Mouse (Mus musculus) MEL (cell line): ENCODE measurements around the gene Krtap1-5. TPM values are rescaled to one million over a fixed set of nuclear protein-coding genes. Genes with fewer than 3 reads are reported as not detected.

Source experiments
- DNase-seq: peaks from one replicate; pipeline ENCODE4 v3.0.0; 2011; ENCODE audit warnings: low read depth, low spot score
- H3K27ac ChIP-seq: 2 replicates; pipeline ENCODE4 v1.5.1; 2012; ENCODE audit warnings: low read depth, mild to moderate bottlenecking, control low read depth, low read length, moderate library complexity; ENCODE audit not compliant: control insufficient read depth
- H3K27me3 ChIP-seq, 2 experiments: fragments of 150-350 bp in 1 of 2; sonication (generic) in 1 of 2; 2 replicates each; pipeline ENCODE4 v1.6.1; 2012; ENCODE audit warnings: low read length in 2 of 2, mild to moderate bottlenecking in 2 of 2, improper control_type of control experiment in 1 of 2, moderate library complexity in 1 of 2; ENCODE audit not compliant: insufficient read depth in 2 of 2, control insufficient read depth in 1 of 2
- H3K36me3 ChIP-seq, 2 experiments: 2 replicates each; pipeline ENCODE4 v1.6.1; 2012 to 2014; ENCODE audit warnings: low read length in 2 of 2, improper control_type of control experiment in 1 of 2, inconsistent platforms in 1 of 2, mild to moderate bottlenecking in 1 of 2; ENCODE audit not compliant: insufficient read depth in 2 of 2, control insufficient read depth in 1 of 2
- H3K4me1 ChIP-seq, 2 experiments: fragments of 150-350 bp in 1 of 2; sonication (generic) in 1 of 2; 2 replicates each; pipeline ENCODE4 v1.6.1; 2012; ENCODE audit warnings: low read length in 2 of 2, improper control_type of control experiment in 1 of 2, mild to moderate bottlenecking in 1 of 2; ENCODE audit not compliant: insufficient read depth in 2 of 2, control insufficient read depth in 1 of 2
- H3K4me3 ChIP-seq, 2 experiments: fragments of 150-350 bp in 1 of 2; sonication (generic) in 1 of 2; 2 replicates each; pipeline ENCODE4 v1.5.1; 2012; ENCODE audit warnings: low read depth in 2 of 2, low read length in 2 of 2, mild to moderate bottlenecking in 2 of 2, moderate library complexity in 2 of 2, control low read depth in 1 of 2, improper control_type of control experiment in 1 of 2; ENCODE audit not compliant: control insufficient read depth in 1 of 2, insufficient read depth in 1 of 2
- H3K79me2 ChIP-seq: 2 replicates; pipeline ENCODE4 v1.6.1; 2012; ENCODE audit warnings: mild to moderate bottlenecking, low read length, moderate library complexity; ENCODE audit not compliant: control insufficient read depth, poor library complexity, insufficient read depth
- H3K9ac ChIP-seq: 2 replicates; pipeline ENCODE4 v1.6.1; 2012; ENCODE audit warnings: low read depth, mild to moderate bottlenecking, control low read depth, low read length, moderate library complexity; ENCODE audit not compliant: control insufficient read depth, poor library complexity, severe bottlenecking
- H3K9me3 ChIP-seq: fragments of 150-350 bp; sonication (generic); replicated peaks from 2 replicates; pipeline ENCODE4 v1.6.1; 2012; ENCODE audit warnings: mild to moderate bottlenecking, low read length, improper control_type of control experiment, moderate library complexity; ENCODE audit not compliant: insufficient read depth
- CTCF ChIP-seq, 3 experiments: IDR thresholded peaks in 2 of 3; conservative IDR thresholded peaks in 1 of 3; 2 replicates each; pipeline ENCODE4 v1.5.1; 2011 to 2012; ENCODE audit warnings: low read length in 3 of 3, low read depth in 2 of 3, mild to moderate bottlenecking in 2 of 3, improper control_type of control experiment in 1 of 3, inconsistent platforms in 1 of 3, mixed read lengths in 1 of 3, moderate library complexity in 1 of 3; ENCODE audit not compliant: control insufficient read depth in 1 of 3, insufficient read depth in 1 of 3, poor library complexity in 1 of 3, severe bottlenecking in 1 of 3
- E2F4 ChIP-seq: IDR thresholded peaks from 2 replicates; pipeline ENCODE4 v1.6.1; 2011; ENCODE audit warnings: low read depth, low read length, improper control_type of control experiment, borderline replicate concordance
- EP300 ChIP-seq, 2 experiments: IDR thresholded peaks; 2 replicates each; pipeline ENCODE4 v1.6.1; 2011; ENCODE audit warnings: improper control_type of control experiment in 2 of 2, low read length in 2 of 2, low read depth in 1 of 2, mild to moderate bottlenecking in 1 of 2
- ETS1 ChIP-seq: IDR thresholded peaks from 2 replicates; pipeline ENCODE4 v1.6.1; 2012; ENCODE audit warnings: low read depth, mild to moderate bottlenecking, inconsistent platforms, low read length, improper control_type of control experiment, moderate library complexity
- GABPA ChIP-seq: IDR thresholded peaks from 2 replicates; pipeline ENCODE4 v1.6.1; 2012; ENCODE audit warnings: low read depth, mild to moderate bottlenecking, inconsistent platforms, low read length, improper control_type of control experiment, moderate library complexity
- HCFC1 ChIP-seq: IDR thresholded peaks from 2 replicates; pipeline ENCODE4 v1.6.1; 2012; ENCODE audit warnings: low read depth, mild to moderate bottlenecking, inconsistent platforms, low read length, improper control_type of control experiment, moderate library complexity
- KAT2A ChIP-seq: conservative IDR thresholded peaks from 2 replicates; pipeline ENCODE4 v1.6.1; 2012; ENCODE audit warnings: low read depth, low read length, improper control_type of control experiment, inconsistent platforms
- MAFK ChIP-seq: IDR thresholded peaks from 2 replicates; pipeline ENCODE4 v1.6.1; 2011; ENCODE audit warnings: low read depth, mild to moderate bottlenecking, low read length, improper control_type of control experiment, borderline replicate concordance
- MAX ChIP-seq: IDR thresholded peaks from 2 replicates; pipeline ENCODE4 v1.6.1; 2011; ENCODE audit warnings: low read length, improper control_type of control experiment
- MAZ ChIP-seq: IDR thresholded peaks from 2 replicates; pipeline ENCODE4 v1.6.1; 2012; ENCODE audit warnings: low read depth, mild to moderate bottlenecking, inconsistent platforms, low read length, improper control_type of control experiment
- MYB ChIP-seq: IDR thresholded peaks from 2 replicates; pipeline ENCODE4 v1.6.1; 2011; ENCODE audit warnings: mild to moderate bottlenecking, low read depth, low read length, improper control_type of control experiment
- NRF1 ChIP-seq: IDR thresholded peaks from 2 replicates; pipeline ENCODE4 v1.6.1; 2014; ENCODE audit warnings: low read depth, mild to moderate bottlenecking, inconsistent platforms, low read length, improper control_type of control experiment, moderate library complexity; ENCODE audit not compliant: poor library complexity, insufficient read depth, severe bottlenecking
- POLR2AphosphoS2 ChIP-seq: IDR thresholded peaks from 2 replicates; pipeline ENCODE4 v1.6.1; 2011; ENCODE audit warnings: low read length, improper control_type of control experiment
- RAD21 ChIP-seq: IDR thresholded peaks from 2 replicates; pipeline ENCODE4 v1.6.1; 2011; ENCODE audit warnings: mild to moderate bottlenecking, low read depth, low read length, improper control_type of control experiment
- RCOR1 ChIP-seq: IDR thresholded peaks from 2 replicates; pipeline ENCODE4 v1.6.1; 2012; ENCODE audit warnings: low read depth, mild to moderate bottlenecking, inconsistent platforms, low read length, improper control_type of control experiment
- SIN3A ChIP-seq: IDR thresholded peaks from 2 replicates; pipeline ENCODE4 v1.6.1; 2012; ENCODE audit warnings: low read length, improper control_type of control experiment, inconsistent platforms
- SMC3 ChIP-seq: IDR thresholded peaks from 2 replicates; pipeline ENCODE4 v1.6.1; 2011; ENCODE audit warnings: low read depth, low read length, improper control_type of control experiment
- USF2 ChIP-seq, 2 experiments: IDR thresholded peaks; 2 replicates each; pipeline ENCODE4 v1.6.1; 2011 to 2012; ENCODE audit warnings: improper control_type of control experiment in 2 of 2, low read length in 2 of 2, borderline replicate concordance in 1 of 2, inconsistent platforms in 1 of 2, low read depth in 1 of 2, mild to moderate bottlenecking in 1 of 2; ENCODE audit not compliant: insufficient read depth in 1 of 2
- ZC3H11A ChIP-seq: IDR thresholded peaks from 2 replicates; pipeline ENCODE4 v1.6.1; 2012; ENCODE audit warnings: low read depth, mild to moderate bottlenecking, inconsistent platforms, low read length, improper control_type of control experiment
- polyA plus RNA-seq, 2 experiments: library from polyadenylated mRNA; stranded (reverse) in 1 of 2; unstranded in 1 of 2; fragments of >175 nt in 1 of 2; fragments of >200 nt in 1 of 2; gene quantifications; 2 replicates each; pipeline versions ENCODE4 v1.2.1 to v1.2.4; 2012; ENCODE audit warnings: low replicate concordance in 2 of 2, low read depth in 1 of 2; ENCODE audit not compliant: insufficient read length in 2 of 2, insufficient read depth in 1 of 2, missing spikeins in 1 of 2
- total RNA-seq: library from RNA; depleted of rRNA; stranded (reverse); fragments of 300-350 nt; gene quantifications from 2 replicates; pipeline ENCODE4 v1.2.3, GENCODE M21; 2012; rRNA removed

Gene Krtap1-5
- total and polyA plus RNA-seq, 3 experiments: not detected

- H3K27ac ChIP-seq: no peak overlapping the region
- no peaks in the 10 kb centered on the region for H3K4me1 ChIP-seq
- no peak overlapping the region for H3K4me3 ChIP-seq
- H3K27me3 ChIP-seq: no peaks in the 10 kb centered on the region
- TF ChIP-seq RAD21: peak; percentile 4
- TF ChIP-seq CTCF (IDR thresholded peaks at IDR 0.05 in 2 of 3, conservative IDR thresholded peaks at IDR 0.05 in 1 of 3; ENCODE audit: control insufficient read depth in 1 of 3, insufficient read depth in 1 of 3, low read depth in 2 of 3, low read length in 3 of 3, poor library complexity in 1 of 3, severe bottlenecking in 1 of 3): peak in 1 of 3 experiments; percentile 2; a peak in 1 of 6 replicates
- TF ChIP-seq MYB: no peak
- no peaks in the 10 kb centered on the region for H3K36me3 ChIP-seq
- DNase-seq: peak; percentile 4
- H3K9me3 ChIP-seq: no peaks in the 10 kb centered on the region
- H3K79me2 ChIP-seq: no peaks in the 10 kb centered on the region
- no peak overlapping the region for H3K9ac ChIP-seq
Observed at GRCm38 (mm10) chr11:99547892-99548291, 32.9 kb downstream of the Krtap1-5 start.

GRCm38 (mm10) chr11:99539721-99540120 lies 41.1 kb downstream of the Krtap1-5 start:
- no peak overlapping the region for H3K4me3 ChIP-seq
- no peak for TF ChIP-seq RAD21
- TF ChIP-seq MAZ: no peak
- no peak for TF ChIP-seq ZC3H11A
- TF ChIP-seq MYB: no peak
- TF ChIP-seq SIN3A: no peak
- no peak for TF ChIP-seq HCFC1
- no peak for TF ChIP-seq GABPA
- no peak for TF ChIP-seq MAFK
- no peak for TF ChIP-seq POLR2AphosphoS2
- no peak for TF ChIP-seq KAT2A
- no peak for TF ChIP-seq USF2 (IDR thresholded peaks at IDR 0.05; ENCODE audit: borderline replicate concordance in 1 of 2, insufficient read depth in 1 of 2, low read depth in 1 of 2, low read length in 2 of 2)
- no peak for TF ChIP-seq E2F4
- no peak for TF ChIP-seq SMC3
- TF ChIP-seq RCOR1: no peak
- no peak for TF ChIP-seq ETS1
- no peak for TF ChIP-seq NRF1
- TF ChIP-seq EP300 (IDR thresholded peaks at IDR 0.05; ENCODE audit: low read depth in 1 of 2, low read length in 2 of 2): no peak
- no peak for TF ChIP-seq MAX
- no peaks in the 10 kb centered on the region for H3K4me1 ChIP-seq
- H3K27ac ChIP-seq: no peak overlapping the region
- DNase-seq: no peak
- no peak overlapping the region for H3K9ac ChIP-seq
- no peaks in the 10 kb centered on the region for H3K27me3 ChIP-seq
- H3K36me3 ChIP-seq: no peaks in the 10 kb centered on the region
- H3K9me3 ChIP-seq: no peaks in the 10 kb centered on the region
- H3K79me2 ChIP-seq: no peaks in the 10 kb centered on the region

Other genes starting within 250 kb of the Krtap1-5 start
Only the 30 nearest of the 36 such genes appear.
- gene Krt28, start 206.1 kb downstream of the Krtap1-5 start, total RNA-seq: not detected in 2 replicates
- gene Krt28, start 206.1 kb downstream of the Krtap1-5 start, polyA plus RNA-seq: not detected
- gene Krt10, start 191.7 kb downstream of the Krtap1-5 start, total RNA-seq: not detected in 2 replicates
- not detected for gene Krt10, start 191.7 kb downstream of the Krtap1-5 start, polyA plus RNA-seq
- gene Krt12, start 158.8 kb downstream of the Krtap1-5 start, total RNA-seq: not detected in 2 replicates
- under 1 TPM in 1 of 2 experiments, not detected in 1; 0.10 TPM for gene Krt12, start 158.8 kb downstream of the Krtap1-5 start, polyA plus RNA-seq
- gene Krt20, start 142.9 kb downstream of the Krtap1-5 start, total RNA-seq: not detected in 2 replicates
- gene Krt20, start 142.9 kb downstream of the Krtap1-5 start, polyA plus RNA-seq: not detected
- gene Krt23, start 87.9 kb downstream of the Krtap1-5 start, total RNA-seq: not detected in 2 replicates
- gene Krt23, start 87.9 kb downstream of the Krtap1-5 start, polyA plus RNA-seq: not detected
- gene Krt39, start 59.7 kb downstream of the Krtap1-5 start, total RNA-seq: not detected in 2 replicates
- not detected for gene Krt39, start 59.7 kb downstream of the Krtap1-5 start, polyA plus RNA-seq
- not detected in 2 replicates for gene Krt40, start 37.9 kb downstream of the Krtap1-5 start, total RNA-seq
- not detected for gene Krt40, start 37.9 kb downstream of the Krtap1-5 start, polyA plus RNA-seq
- gene Krtap3-3, start 30.2 kb downstream of the Krtap1-5 start, total RNA-seq: not detected in 2 replicates
- not detected for gene Krtap3-3, start 30.2 kb downstream of the Krtap1-5 start, polyA plus RNA-seq
- gene Krtap3-2, start 24.2 kb downstream of the Krtap1-5 start, total RNA-seq: not detected in 2 replicates
- not detected for gene Krtap3-2, start 24.2 kb downstream of the Krtap1-5 start, polyA plus RNA-seq
- gene Gm11939, start 21.6 kb downstream of the Krtap1-5 start, total RNA-seq: not detected in 2 replicates
- not detected for gene Gm11939, start 21.6 kb downstream of the Krtap1-5 start, polyA plus RNA-seq
- not detected in 2 replicates for gene Krtap3-1, start 14.4 kb downstream of the Krtap1-5 start, total RNA-seq
- not detected for gene Krtap3-1, start 14.4 kb downstream of the Krtap1-5 start, polyA plus RNA-seq
- not detected in 2 replicates for gene Krtap1-4, start 2.6 kb upstream of the Krtap1-5 start, total RNA-seq
- gene Krtap1-4, start 2.6 kb upstream of the Krtap1-5 start, polyA plus RNA-seq: not detected
- gene Krtap1-3, start 10.3 kb upstream of the Krtap1-5 start, total RNA-seq: not detected in 2 replicates
- not detected for gene Krtap1-3, start 10.3 kb upstream of the Krtap1-5 start, polyA plus RNA-seq
- not detected in 2 replicates for gene Krtap9-3, start 17.1 kb upstream of the Krtap1-5 start, total RNA-seq
- not detected for gene Krtap9-3, start 17.1 kb upstream of the Krtap1-5 start, polyA plus RNA-seq
- gene Gm11938, start 22.3 kb upstream of the Krtap1-5 start, total RNA-seq: not detected in 2 replicates
- not detected for gene Gm11938, start 22.3 kb upstream of the Krtap1-5 start, polyA plus RNA-seq
- not detected in 2 replicates for gene Gm11937, start 29.2 kb upstream of the Krtap1-5 start, total RNA-seq
- not detected for gene Gm11937, start 29.2 kb upstream of the Krtap1-5 start, polyA plus RNA-seq
- gene Krtap2-4, start 33.8 kb upstream of the Krtap1-5 start, total RNA-seq: not detected in 2 replicates
- gene Krtap2-4, start 33.8 kb upstream of the Krtap1-5 start, polyA plus RNA-seq: not detected
- not detected in 2 replicates for gene Gm11562, start 39.4 kb upstream of the Krtap1-5 start, total RNA-seq
- gene Gm11562, start 39.4 kb upstream of the Krtap1-5 start, polyA plus RNA-seq: not detected
- gene Krtap4-1, start 47.2 kb upstream of the Krtap1-5 start, total RNA-seq: not detected in 2 replicates
- gene Krtap4-1, start 47.2 kb upstream of the Krtap1-5 start, polyA plus RNA-seq: not detected
- gene Krtap4-2, start 54.1 kb upstream of the Krtap1-5 start, total RNA-seq: not detected in 2 replicates
- gene Krtap4-2, start 54.1 kb upstream of the Krtap1-5 start, polyA plus RNA-seq: not detected
- gene Krtap4-7, start 63.1 kb upstream of the Krtap1-5 start, total RNA-seq: not detected in 2 replicates
- gene Krtap4-7, start 63.1 kb upstream of the Krtap1-5 start, polyA plus RNA-seq: not detected
- gene Gm11555, start 69.2 kb upstream of the Krtap1-5 start, total RNA-seq: not detected in 2 replicates
- not detected for gene Gm11555, start 69.2 kb upstream of the Krtap1-5 start, polyA plus RNA-seq
- gene Gm11563, start 77.9 kb upstream of the Krtap1-5 start, total RNA-seq: not detected in 2 replicates
- gene Gm11563, start 77.9 kb upstream of the Krtap1-5 start, polyA plus RNA-seq: not detected
- gene Krtap4-6, start 84.9 kb upstream of the Krtap1-5 start, total RNA-seq: not detected in 2 replicates
- not detected for gene Krtap4-6, start 84.9 kb upstream of the Krtap1-5 start, polyA plus RNA-seq
- gene Gm14190, start 109.7 kb upstream of the Krtap1-5 start, total RNA-seq: not detected in 2 replicates
- gene Gm14190, start 109.7 kb upstream of the Krtap1-5 start, polyA plus RNA-seq: not detected
- gene Gm14180, start 153.3 kb upstream of the Krtap1-5 start, total RNA-seq: not detected in 2 replicates
- gene Gm14180, start 153.3 kb upstream of the Krtap1-5 start, polyA plus RNA-seq: not detected
- not detected in 2 replicates for gene Gm11595, start 191.9 kb upstream of the Krtap1-5 start, total RNA-seq
- gene Gm11595, start 191.9 kb upstream of the Krtap1-5 start, polyA plus RNA-seq: not detected
- gene Krtap4-8, start 199.7 kb upstream of the Krtap1-5 start, total RNA-seq: not detected in 2 replicates
- not detected for gene Krtap4-8, start 199.7 kb upstream of the Krtap1-5 start, polyA plus RNA-seq
- not detected in 2 replicates for gene Krtap4-9, start 204.2 kb upstream of the Krtap1-5 start, total RNA-seq
- not detected for gene Krtap4-9, start 204.2 kb upstream of the Krtap1-5 start, polyA plus RNA-seq
- not detected in 2 replicates for gene Gm11596, start 212.5 kb upstream of the Krtap1-5 start, total RNA-seq
- not detected for gene Gm11596, start 212.5 kb upstream of the Krtap1-5 start, polyA plus RNA-seq